Mouse (Mus musculus): Measurements from ENCODE around the gene C1qtnf3. TPM values are rescaled to one million over a fixed set of nuclear protein-coding genes. Genes with fewer than 3 reads are reported as not detected.
"Not testable (repeated sequence)": the region's sequence is repeated elsewhere in the genome, so short reads cannot be mapped to it uniquely, and the experiment has no call there.

Gene C1qtnf3
- total RNA-seq, 2 experiments from 2014 or later = 46.6 to 59.1 TPM

GRCm38 (mm10) chr15:10956706-10957105 is 4.6 kb downstream of the C1qtnf3 start:
- DNase-seq = no peak

- no peak for DNase-seq
Observed at GRCm38 (mm10) chr15:10959277-10960026, 7.3 kb downstream of the C1qtnf3 start.

GRCm38 (mm10) chr15:10960267-10960666 is 8.1 kb downstream of the C1qtnf3 start:
- no peak for DNase-seq

GRCm38 (mm10) chr15:10962601-10963000 is 10.5 kb downstream of the C1qtnf3 start:
- DNase-seq = no peak

- no peak for DNase-seq
Observed at GRCm38 (mm10) chr15:10969439-10969838, 17.3 kb downstream of the C1qtnf3 start.

- DNase-seq = no peak
Observed at GRCm38 (mm10) chr15:10970777-10971176, 18.6 kb downstream of the C1qtnf3 start.

GRCm38 (mm10) chr15:10977151-10977550 is 25.0 kb downstream of the C1qtnf3 start:
- no peak for DNase-seq

GRCm38 (mm10) chr15:10980712-10981111 is 28.6 kb downstream of the C1qtnf3 start:
- no peak for DNase-seq

GRCm38 (mm10) chr15:10981377-10982063 is 29.4 kb downstream of the C1qtnf3 start, which contains the start of gene Amacr:
Gene Amacr, plus strand, starts transcription at chr15:10981756.
- DNase-seq = peak; percentile 92

- DNase-seq = no peak
Observed at GRCm38 (mm10) chr15:10982064-10982435, 29.9 kb downstream of the C1qtnf3 start.

- DNase-seq = no peak
Observed at GRCm38 (mm10) chr15:10985756-10986155, 33.6 kb downstream of the C1qtnf3 start.

- not testable (repeated sequence) for DNase-seq
Observed at GRCm38 (mm10) chr15:10986477-10986876, 34.3 kb downstream of the C1qtnf3 start.

- DNase-seq = no peak
Observed at GRCm38 (mm10) chr15:10990411-10990810, 38.3 kb downstream of the C1qtnf3 start.

- no peak for DNase-seq
Observed at GRCm38 (mm10) chr15:10991566-10991965, 39.4 kb downstream of the C1qtnf3 start.

GRCm38 (mm10) chr15:10999832-11000231 is 47.7 kb downstream of the C1qtnf3 start:
- DNase-seq = no peak

- no peak for DNase-seq
Observed at GRCm38 (mm10) chr15:11000421-11000820, 48.3 kb downstream of the C1qtnf3 start, which contains the start of gene Slc45a2. Gene Slc45a2, plus strand, starts transcription at chr15:11000721.

- DNase-seq = no peak
Observed at GRCm38 (mm10) chr15:11003791-11004190, 51.7 kb downstream of the C1qtnf3 start.

- DNase-seq = no peak
Observed at GRCm38 (mm10) chr15:11004646-11005045, 52.5 kb downstream of the C1qtnf3 start.

GRCm38 (mm10) chr15:11008756-11009155 is 56.6 kb downstream of the C1qtnf3 start:
- DNase-seq = no peak

GRCm38 (mm10) chr15:11010976-11011548 is 58.9 kb downstream of the C1qtnf3 start:
- DNase-seq = no peak

GRCm38 (mm10) chr15:11014931-11015330 is 62.8 kb downstream of the C1qtnf3 start:
- DNase-seq = no peak

GRCm38 (mm10) chr15:11026801-11027561 is 74.8 kb downstream of the C1qtnf3 start:
- no peak for DNase-seq
